Mouse (Mus musculus) kidney, postnatal 25 days (tissue): ENCODE data around the gene Rundc3a.
"Not testable (repeated sequence)": the region's sequence is repeated elsewhere in the genome, so short reads cannot be mapped to it uniquely, and the experiment has no call there.

ENCODE experiments used
- DNase-seq, 2 experiments: peaks; one replicate each; pipeline ENCODE4 v3.0.0; 2021; ENCODE audit warnings: mixed read lengths in 2 of 2

Gene Rundc3a

GRCm38 (mm10) chr11:102368347-102368746, 24.9 kb upstream of the Rundc3a start:
- DNase-seq = no peak

GRCm38 (mm10) chr11:102369263-102369662, 23.9 kb upstream of the Rundc3a start:
- peak; percentile 53 to 90 for DNase-seq

- DNase-seq = no peak
Measured at GRCm38 (mm10) chr11:102370285-102370684, 22.9 kb upstream of the Rundc3a start.

- no peak for DNase-seq
Measured at GRCm38 (mm10) chr11:102371926-102372685, 21.1 kb upstream of the Rundc3a start.

- DNase-seq = no peak
Measured at GRCm38 (mm10) chr11:102372936-102373335, 20.3 kb upstream of the Rundc3a start.

GRCm38 (mm10) chr11:102373646-102374045, 19.6 kb upstream of the Rundc3a start:
- no peak for DNase-seq

GRCm38 (mm10) chr11:102374108-102374725, 19.0 kb upstream of the Rundc3a start:
- DNase-seq = no peak

- peak; percentile 83 to 93 for DNase-seq
Measured at GRCm38 (mm10) chr11:102375196-102376173, 17.7 kb upstream of the Rundc3a start.

GRCm38 (mm10) chr11:102376196-102376835, 16.9 kb upstream of the Rundc3a start:
- DNase-seq = no peak

GRCm38 (mm10) chr11:102377186-102377585, 16.0 kb upstream of the Rundc3a start:
- DNase-seq = no peak

GRCm38 (mm10) chr11:102380091-102380490, 13.1 kb upstream of the Rundc3a start:
- no peak for DNase-seq

GRCm38 (mm10) chr11:102381341-102382100, 11.7 kb upstream of the Rundc3a start:
- no peak for DNase-seq

- no peak for DNase-seq
Measured at GRCm38 (mm10) chr11:102382794-102383193, 10.4 kb upstream of the Rundc3a start.

- DNase-seq = no peak
Measured at GRCm38 (mm10) chr11:102383365-102384136, 9.7 kb upstream of the Rundc3a start.

- no peak for DNase-seq
Measured at GRCm38 (mm10) chr11:102384418-102384817, 8.8 kb upstream of the Rundc3a start.

- no peak for DNase-seq
Measured at GRCm38 (mm10) chr11:102385075-102385474, 8.1 kb upstream of the Rundc3a start.

GRCm38 (mm10) chr11:102386121-102386520, 7.1 kb upstream of the Rundc3a start:
- no peak for DNase-seq

- DNase-seq = not testable (repeated sequence)
Measured at GRCm38 (mm10) chr11:102389436-102389835, 3.8 kb upstream of the Rundc3a start.

GRCm38 (mm10) chr11:102392441-102393237, 564 bp upstream of the Rundc3a start:
- DNase-seq = no peak
